Mouse (Mus musculus) T-helper 2 cell (primary cell): ENCODE measurements around the gene Fshr.

Source experiments
- in situ Hi-C: fragments of 300-600 bp; cut with MboI, MseI; formaldehyde crosslinking; loops from one replicate; pipeline ENCODE4 v1.15.1; 2025; ENCODE audit warnings: high pct_unique_total_duplicates

The Fshr gene

GRCm38 (mm10) chr17:89034627-89035026 lies 165.8 kb downstream of the Fshr start:
- in situ Hi-C loops = no loop called here

DNA sequence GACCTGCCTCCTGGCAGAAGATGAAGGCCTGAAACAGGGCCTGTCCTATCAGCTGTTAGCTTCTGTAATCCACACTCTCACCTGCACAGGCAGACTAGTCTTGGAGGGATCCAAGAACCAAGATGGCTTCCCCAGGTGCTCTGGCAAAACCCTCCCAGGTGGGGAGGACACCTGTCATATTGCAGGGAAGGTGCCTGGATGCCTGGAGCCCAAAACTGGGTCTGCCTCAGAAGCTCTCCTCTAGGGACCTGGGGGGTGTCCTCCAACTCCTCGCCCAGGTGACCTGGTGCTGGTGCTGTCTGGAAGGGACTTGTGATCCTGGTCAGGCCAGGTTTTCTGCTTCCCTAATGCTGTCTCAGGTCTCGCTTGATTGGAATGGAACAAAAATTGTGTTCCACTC lies 167.5 kb downstream of the Fshr start:
- in situ Hi-C loops = no loop called here

DNA sequence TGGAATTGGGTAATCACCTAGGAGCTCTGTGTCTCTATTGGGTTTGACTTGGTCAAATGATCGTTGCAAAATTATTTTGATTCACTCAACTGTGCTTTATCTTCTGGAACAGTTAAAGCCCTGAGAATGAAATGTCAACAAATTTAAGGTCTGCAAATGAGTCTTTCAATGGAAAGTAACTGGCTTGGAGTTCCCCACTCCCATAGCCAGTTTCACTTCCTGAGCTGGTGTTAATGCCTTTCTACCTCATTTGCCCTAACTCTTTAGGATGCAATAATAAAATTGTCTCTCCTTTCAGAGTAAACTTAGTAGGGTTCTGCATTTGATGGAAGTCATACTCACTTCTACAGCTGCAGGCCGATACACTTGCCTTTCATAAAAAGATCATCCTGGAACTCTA lies 181.0 kb downstream of the Fshr start:
- in situ Hi-C loops = no loop called here

GRCm38 (mm10) chr17:89017002-89017401 lies 183.5 kb downstream of the Fshr start:
- in situ Hi-C loops = no loop called here

- in situ Hi-C loops = no loop called here
Measured at GRCm38 (mm10) chr17:89013691-89014090, 186.8 kb downstream of the Fshr start.

DNA sequence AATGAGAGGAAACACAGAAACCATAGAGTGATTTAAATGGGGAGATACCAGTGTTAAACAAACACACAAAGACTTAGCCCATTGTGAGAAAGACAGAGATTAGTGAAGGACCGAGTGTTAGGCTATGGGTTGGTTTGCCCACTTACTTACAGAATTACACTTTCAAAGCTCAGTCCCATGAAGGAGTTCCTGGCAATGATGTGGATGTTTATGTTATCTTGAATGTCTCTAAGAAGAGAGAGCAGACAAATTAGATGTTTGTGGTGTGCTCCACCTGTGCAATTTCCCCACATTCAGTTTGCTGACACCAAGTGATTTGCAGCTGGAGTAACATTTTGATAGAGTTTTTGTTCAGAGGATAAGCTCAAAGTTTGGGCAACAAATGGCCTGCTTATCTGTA lies 191.4 kb downstream of the Fshr start:
- in situ Hi-C loops = no loop called here

DNA sequence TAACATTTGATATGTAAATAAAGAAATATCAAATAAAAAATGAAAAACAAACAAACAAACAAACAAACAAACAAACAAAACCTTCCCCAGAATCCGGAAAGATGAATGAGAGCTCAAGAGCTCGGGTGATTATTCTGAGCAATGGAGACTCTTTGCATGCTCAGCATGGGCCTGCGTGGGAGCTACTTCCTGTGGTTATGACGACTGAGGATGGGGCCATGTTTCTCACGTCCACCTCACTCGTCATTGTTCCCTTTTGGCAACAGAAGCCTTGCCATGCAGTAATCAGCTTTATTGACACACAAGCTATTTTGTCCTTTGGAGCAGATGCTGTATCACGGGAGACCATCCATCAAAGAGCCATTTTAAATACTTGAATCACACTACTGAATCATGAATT lies 191.8 kb downstream of the Fshr start:
- in situ Hi-C loops = no loop called here

- in situ Hi-C loops = no loop called here
Measured at GRCm38 (mm10) chr17:89005959-89006358, 194.5 kb downstream of the Fshr start.

- in situ Hi-C loops = no loop called here
Measured at GRCm38 (mm10) chr17:88999907-89000306, 200.6 kb downstream of the Fshr start.

DNA sequence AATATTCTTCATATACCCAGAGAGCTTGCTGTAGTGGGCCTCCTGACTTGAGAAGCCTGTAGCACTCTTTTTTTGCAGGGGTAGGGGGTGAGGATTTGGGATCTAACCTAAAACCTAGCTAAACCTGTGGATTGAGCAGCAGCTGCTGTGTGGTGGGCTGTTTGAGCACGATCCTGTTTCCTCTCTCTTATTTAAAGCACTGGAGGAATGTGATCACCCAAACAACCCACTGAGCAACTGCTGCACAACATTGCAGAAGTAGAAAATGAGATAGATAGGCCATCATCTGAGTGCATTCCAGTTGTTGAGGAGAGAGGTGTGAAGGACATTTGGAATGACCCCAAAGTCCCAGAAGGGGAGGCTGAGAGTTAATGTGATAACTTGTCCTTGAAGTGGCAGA lies 202.2 kb downstream of the Fshr start:
- in situ Hi-C loops = no loop called here

- in situ Hi-C loops = no loop called here
Measured at GRCm38 (mm10) chr17:88991238-88991637, 209.2 kb downstream of the Fshr start.

- in situ Hi-C loops = no loop called here
Measured at GRCm38 (mm10) chr17:88980708-88981355, 219.6 kb downstream of the Fshr start.

GRCm38 (mm10) chr17:88974538-88974937 lies 225.9 kb downstream of the Fshr start:
- in situ Hi-C loops = loop anchor here (25.0 kb wide), 1 partner anchor 1538 kb away; no protein-coding TSS in a partner anchor

DNA sequence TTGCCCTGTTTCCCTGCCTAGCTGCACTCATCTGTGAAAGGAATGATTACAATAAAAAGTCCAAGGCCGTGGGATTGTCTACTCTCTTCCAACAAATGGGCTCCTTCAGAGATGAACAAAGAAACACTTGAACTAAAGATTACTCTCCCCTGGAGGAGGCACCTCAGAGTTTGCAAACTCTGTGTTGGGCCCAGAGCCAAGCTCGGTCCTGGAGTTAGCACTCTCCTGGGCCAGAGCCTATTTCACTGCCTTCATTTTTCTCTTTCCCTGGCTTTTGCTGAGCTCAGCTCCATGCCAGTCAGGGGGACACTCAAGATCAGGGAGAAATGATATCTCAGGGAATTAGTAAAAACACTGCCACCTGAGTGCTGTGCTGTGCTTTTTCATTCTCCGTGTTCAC lies 234.4 kb downstream of the Fshr start:
- in situ Hi-C loops = loop anchor here (25.0 kb wide), 1 partner anchor 1546 kb away; no protein-coding TSS in a partner anchor

DNA sequence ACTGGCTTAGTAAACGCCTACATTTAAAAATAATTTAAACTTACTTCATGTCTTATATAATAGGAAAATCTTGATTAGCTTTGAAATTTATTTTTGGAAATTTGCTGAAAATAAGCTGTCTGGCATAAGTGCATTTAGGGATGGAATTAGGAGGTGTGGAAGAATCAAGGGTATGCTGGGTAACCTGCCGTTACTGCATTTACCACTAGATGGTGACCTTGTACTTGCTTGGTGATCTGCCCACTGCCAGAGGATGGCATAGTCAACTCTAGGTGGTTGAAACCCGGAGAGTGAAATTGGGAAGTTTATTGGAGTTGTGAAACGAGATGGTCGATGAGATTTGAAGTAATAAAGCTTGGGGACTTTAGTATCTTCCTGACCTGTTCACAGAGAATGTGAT lies 246.5 kb downstream of the Fshr start:
- in situ Hi-C loops = loop anchor here (25.0 kb wide), 1 partner anchor 1558 kb away; no protein-coding TSS in a partner anchor

DNA sequence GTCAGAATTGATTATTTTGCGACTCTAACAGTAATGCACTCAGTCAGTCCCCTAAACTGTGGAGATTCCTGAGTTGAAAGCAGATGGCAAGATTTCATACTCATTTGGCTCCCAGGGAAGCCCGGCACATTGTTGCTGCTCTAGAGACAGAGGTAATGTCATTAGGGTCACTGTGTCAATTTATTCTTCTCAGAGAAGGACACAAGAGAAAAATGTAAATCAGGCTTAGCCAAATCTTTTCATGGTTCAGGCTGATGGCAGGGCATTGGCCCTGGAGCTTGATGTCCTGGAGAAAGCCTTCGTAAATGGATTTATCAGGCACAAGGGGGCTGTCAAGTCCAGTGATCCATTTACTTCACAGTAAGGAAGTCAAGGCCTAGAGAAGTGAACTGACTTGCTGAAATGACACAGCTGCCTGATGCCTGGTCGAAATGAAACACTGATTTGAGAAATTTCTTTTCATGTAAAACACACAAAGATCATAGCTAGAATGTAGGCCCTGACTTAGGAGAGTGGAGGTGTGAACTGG lies 262.3 kb downstream of the Fshr start:
- in situ Hi-C loops = no loop called here

DNA sequence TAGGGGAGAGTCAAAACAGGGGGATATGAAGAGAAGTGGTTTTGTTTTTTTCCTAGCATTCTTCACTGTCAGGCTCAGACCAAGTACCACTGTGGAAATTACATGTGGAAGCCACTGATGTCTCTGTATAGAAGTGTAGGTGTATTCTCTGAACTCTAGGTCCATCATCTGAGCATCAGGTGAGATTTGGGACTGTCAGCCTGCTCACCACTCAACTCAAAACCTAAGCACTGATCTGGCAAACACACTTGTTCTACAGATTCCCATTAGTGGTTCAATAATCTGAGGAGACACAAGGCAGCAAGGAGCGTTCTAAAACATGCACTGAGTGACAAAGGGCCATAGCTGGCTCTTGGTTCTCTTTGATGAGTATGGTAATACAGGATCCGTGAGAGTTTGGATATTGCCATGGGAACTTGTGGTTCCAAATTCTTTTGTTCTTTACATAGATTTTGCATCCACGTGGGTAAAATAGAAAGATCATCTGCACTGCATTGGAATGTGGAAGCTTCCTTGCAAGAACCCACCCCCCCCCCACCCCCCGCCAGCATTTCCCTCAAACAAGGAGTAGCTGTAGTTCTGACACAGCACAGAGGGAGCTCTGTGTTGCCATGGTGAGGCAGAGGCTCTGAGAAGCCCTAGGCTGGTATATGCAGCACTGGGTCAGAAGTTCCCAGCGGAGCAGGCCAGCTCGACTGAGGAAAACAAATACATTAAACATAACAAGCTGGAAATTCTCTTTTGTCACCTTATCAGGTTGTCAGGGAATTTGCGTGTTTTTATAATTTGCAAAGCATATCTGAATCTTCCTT lies 262.9 kb downstream of the Fshr start:
- in situ Hi-C loops = no loop called here

- in situ Hi-C loops = no loop called here
Measured at GRCm38 (mm10) chr17:88936941-88937340, 263.5 kb downstream of the Fshr start.
